Mouse (Mus musculus): ENCODE measurements around the gene Trim46. TPM values are rescaled to one million over a fixed set of nuclear protein-coding genes. Genes with fewer than 3 reads are reported as not detected.
A peak's percentile ranks its signal among the peaks of the same experiment; 100 is the strongest.
"Not testable (repeated sequence)": the region's sequence is repeated elsewhere in the genome, so short reads cannot be mapped to it uniquely, and the experiment has no call there.

Gene Trim46
- total and polyA plus RNA-seq, 2 experiments = 0.16 to 0.18 TPM

DNA sequence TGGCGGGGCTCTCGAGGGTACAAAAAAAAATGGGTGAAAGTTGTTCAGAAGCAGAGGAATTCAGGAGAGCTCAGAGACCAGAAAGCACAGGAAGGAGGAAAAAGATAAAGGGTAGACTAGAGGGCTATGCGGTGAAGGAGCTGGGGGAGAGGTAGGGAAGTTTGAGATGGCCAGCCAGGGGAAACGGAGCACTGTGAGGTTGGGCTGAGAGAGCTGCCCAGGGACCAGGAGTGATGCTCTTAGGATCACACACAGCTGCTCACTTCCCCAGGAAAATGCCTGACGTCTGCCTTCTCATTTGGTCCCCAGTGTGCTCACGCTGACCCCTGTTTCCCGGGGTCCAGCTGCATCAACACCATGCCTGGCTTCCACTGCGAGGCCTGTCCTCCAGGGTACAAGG, 26.6 kb downstream of the Trim46 start:
- H3K79me2 ChIP-seq (ENCODE audit: control insufficient read depth, insufficient read depth, low read length) = no peaks in the 10 kb centered on the region
- H3K27me3 ChIP-seq (ENCODE audit: control insufficient read depth, insufficient read depth, low read length) = no peaks in the 10 kb centered on the region
- WGBS = 50% methylated on average over 8 of the region's 8 CpGs
- no peak for TF ChIP-seq CTCF (IDR thresholded peaks at IDR 0.05; ENCODE audit: low read depth, low read length)
- no peak for TF ChIP-seq POLR2A (IDR thresholded peaks at IDR 0.05; ENCODE audit: extremely low read depth, insufficient read depth, low read length)
- no peaks in the 10 kb centered on the region for H3K36me3 ChIP-seq (ENCODE audit: control insufficient read depth, insufficient read depth, low read length)
- no peak for DNase-seq (ENCODE audit: extremely low read depth, low read depth, low spot score)
- H3K27ac ChIP-seq (replicated peaks; ENCODE audit: insufficient read depth, low read depth, low read length) = no peak overlapping the region
- no peaks in the 10 kb centered on the region for H3K4me1 ChIP-seq (ENCODE audit: control insufficient read depth, insufficient read depth, low read length)
- H3K4me3 ChIP-seq (ENCODE audit: insufficient read depth, low read depth, low read length) = no peak overlapping the region
- no peak overlapping the region for H3K9ac ChIP-seq (ENCODE audit: low read depth, low read length)

DNA sequence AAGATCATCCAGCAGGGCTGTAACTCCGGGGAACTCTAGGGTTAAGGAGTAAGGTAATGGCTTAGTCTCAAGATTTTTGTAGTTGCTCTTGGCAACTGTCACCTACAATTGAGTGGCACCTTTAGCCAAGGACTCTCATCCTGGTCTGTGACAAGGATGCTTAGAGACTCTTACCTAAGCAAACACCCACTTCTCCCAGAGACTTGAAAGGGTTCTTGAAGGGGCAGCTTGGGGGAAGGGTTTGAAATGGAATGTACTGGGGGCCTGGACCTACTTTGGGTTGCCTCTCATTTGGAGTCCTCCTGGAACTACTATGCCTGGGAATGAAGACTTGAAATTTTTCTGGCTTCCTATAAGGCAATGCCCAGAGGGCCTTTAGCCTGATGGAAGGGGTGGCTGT, 27.8 kb downstream of the Trim46 start:
- WGBS = 85% methylated on average over 1 of the region's 1 CpGs
- no peak for DNase-seq (ENCODE audit: extremely low read depth, low read depth, low spot score)
- H3K36me3 ChIP-seq (ENCODE audit: control insufficient read depth, insufficient read depth, low read length) = no peaks in the 10 kb centered on the region
- no peak overlapping the region for H3K4me3 ChIP-seq (ENCODE audit: insufficient read depth, low read depth, low read length)
- TF ChIP-seq POLR2A (IDR thresholded peaks at IDR 0.05; ENCODE audit: extremely low read depth, insufficient read depth, low read length) (no peak), CTCF (IDR thresholded peaks at IDR 0.05; ENCODE audit: low read depth, low read length) (no peak)
- H3K79me2 ChIP-seq (ENCODE audit: control insufficient read depth, insufficient read depth, low read length) = no peaks in the 10 kb centered on the region
- H3K4me1 ChIP-seq (ENCODE audit: control insufficient read depth, insufficient read depth, low read length) = no peaks in the 10 kb centered on the region; the same call in 1 of the 2 replicates
- H3K27me3 ChIP-seq (ENCODE audit: control insufficient read depth, insufficient read depth, low read length) = no peaks in the 10 kb centered on the region
- no peak overlapping the region for H3K27ac ChIP-seq (replicated peaks; ENCODE audit: insufficient read depth, low read depth, low read length)
- no peak overlapping the region for H3K9ac ChIP-seq (ENCODE audit: low read depth, low read length)

DNA sequence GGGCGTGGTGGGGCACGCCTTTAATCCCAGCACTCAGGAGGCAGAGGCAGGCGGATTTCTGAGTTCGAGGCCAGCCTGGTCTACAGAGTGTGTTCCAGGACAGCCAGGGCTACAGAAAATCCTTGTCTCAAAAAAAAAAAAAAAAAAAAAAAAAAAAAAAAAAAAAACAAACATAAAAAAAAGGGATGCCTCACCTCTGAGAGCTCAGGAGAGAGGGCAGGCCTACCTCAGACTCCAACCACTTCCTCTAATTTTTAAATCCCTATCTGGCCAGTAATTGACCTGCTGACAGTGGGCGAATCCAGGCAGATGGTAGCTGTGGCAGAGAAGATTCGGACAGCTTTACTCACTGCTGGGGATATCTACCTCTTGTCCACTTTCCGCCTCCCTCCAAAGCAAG, 29.7 kb downstream of the Trim46 start:
- 68% methylated on average over 7 of the region's 7 CpGs for WGBS
- DNase-seq (ENCODE audit: extremely low read depth, low read depth, low spot score); H3K9ac ChIP-seq (ENCODE audit: low read depth, low read length); H3K27ac ChIP-seq (replicated peaks; ENCODE audit: insufficient read depth, low read depth, low read length); H3K4me3 ChIP-seq (ENCODE audit: insufficient read depth, low read depth, low read length); H3K27me3 ChIP-seq (ENCODE audit: control insufficient read depth, insufficient read depth, low read length); H3K79me2 ChIP-seq (ENCODE audit: control insufficient read depth, insufficient read depth, low read length); H3K4me1 ChIP-seq (ENCODE audit: control insufficient read depth, insufficient read depth, low read length); H3K36me3 ChIP-seq (ENCODE audit: control insufficient read depth, insufficient read depth, low read length): not testable (repeated sequence)

DNA sequence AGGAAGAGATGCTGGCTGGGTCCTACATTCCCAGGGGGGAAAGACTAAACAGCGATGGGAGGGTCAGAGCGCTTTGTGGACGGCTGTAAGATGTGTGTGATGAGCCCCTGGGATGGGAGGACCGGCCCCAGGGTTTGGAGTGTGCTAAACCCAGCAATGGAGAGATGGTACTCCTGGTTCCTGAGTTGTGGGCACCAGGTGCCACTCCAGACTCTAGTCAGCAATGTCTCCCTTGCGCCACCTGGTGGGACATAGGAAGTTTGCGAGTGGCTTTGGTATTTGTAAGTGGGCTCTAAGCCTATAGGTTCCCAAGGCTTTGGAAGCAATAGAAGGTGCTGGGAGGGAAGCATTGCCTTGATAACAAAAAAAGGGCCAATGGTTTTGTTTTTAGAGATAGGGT, 30.3 kb downstream of the Trim46 start:
- no peak for TF ChIP-seq POLR2A (IDR thresholded peaks at IDR 0.05; ENCODE audit: extremely low read depth, insufficient read depth, low read length)
- peak; percentile 91 for TF ChIP-seq CTCF (IDR thresholded peaks at IDR 0.05; ENCODE audit: low read depth, low read length)

DNA sequence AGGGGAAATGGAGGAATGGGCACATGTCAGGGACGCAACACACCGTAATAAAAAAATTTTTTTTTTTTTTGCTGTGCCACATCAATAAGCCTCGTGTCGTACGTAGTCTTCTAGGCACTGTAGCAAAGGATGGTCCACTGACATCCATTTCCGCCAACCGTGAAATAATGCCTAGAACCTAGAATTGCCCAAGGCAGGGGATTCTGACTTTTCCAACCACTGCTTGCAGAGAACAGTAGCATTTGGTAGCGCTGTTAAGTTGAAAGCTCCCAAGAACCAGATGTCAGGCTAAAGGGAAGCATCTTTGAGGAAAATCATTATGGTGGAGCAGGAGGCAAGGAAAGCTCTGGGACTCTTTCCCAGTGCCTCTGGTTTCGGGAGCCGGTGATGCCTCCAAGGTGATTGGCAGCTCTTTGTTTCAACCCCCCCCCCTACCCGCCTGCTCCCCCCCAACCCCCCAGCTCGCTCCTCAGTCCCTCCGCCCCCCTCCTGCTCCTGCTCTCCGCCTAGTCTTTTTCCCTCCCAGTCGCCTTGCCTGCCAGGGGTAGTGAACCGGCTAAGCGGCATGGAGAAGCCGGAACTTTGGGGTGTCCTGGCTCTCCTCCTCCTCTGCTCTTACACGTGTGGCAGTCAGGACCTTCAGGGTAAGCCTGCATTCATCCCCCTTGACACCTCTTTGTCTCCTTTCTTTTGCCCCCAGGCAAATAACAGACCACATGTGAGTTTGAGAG, 31.3 kb downstream of the Trim46 start, which contains the start of gene Thbs3:
Gene Thbs3 (plus strand): TSS at position 500 of the 731 bp plus-strand sequence.
- Histone ChIP-seq H3K79me2 (ENCODE audit: control insufficient read depth, insufficient read depth, low read length) (no peaks in the 10 kb centered on the region), H3K36me3 (ENCODE audit: control insufficient read depth, insufficient read depth, low read length) (no peaks in the 10 kb centered on the region), H3K27me3 (ENCODE audit: control insufficient read depth, insufficient read depth, low read length) (no peaks in the 10 kb centered on the region), H3K27ac (replicated peaks; ENCODE audit: insufficient read depth, low read depth, low read length) (peak within 1 kb of the TSS; percentile 21), H3K9ac (ENCODE audit: low read depth, low read length) (peak within 1 kb of the TSS; percentile 71), H3K4me1 (ENCODE audit: control insufficient read depth, insufficient read depth, low read length) (no peaks in the 10 kb centered on the region; the same call in 1 of the 2 replicates), H3K4me3 (ENCODE audit: insufficient read depth, low read depth, low read length) (peak within 1 kb of the TSS; percentile 96)
- DNase-seq (ENCODE audit: extremely low read depth, low read depth, low spot score) = no peak
- WGBS = 18% methylated on average over 19 of the region's 19 CpGs
- no peak for TF ChIP-seq POLR2A (IDR thresholded peaks at IDR 0.05; ENCODE audit: extremely low read depth, insufficient read depth, low read length)
- TF ChIP-seq CTCF (IDR thresholded peaks at IDR 0.05; ENCODE audit: low read depth, low read length) = no peak

More for the DNA sequence above, 30.3 kb downstream of the Trim46 start:
- WGBS = under 1% methylated on average over 6 of the region's 6 CpGs
- H3K9ac ChIP-seq (ENCODE audit: low read depth, low read length) = no peak overlapping the region
- H3K27me3 ChIP-seq (ENCODE audit: control insufficient read depth, insufficient read depth, low read length) = no peaks in the 10 kb centered on the region
- H3K36me3 ChIP-seq (ENCODE audit: control insufficient read depth, insufficient read depth, low read length) = no peaks in the 10 kb centered on the region
- DNase-seq (ENCODE audit: extremely low read depth, low read depth, low spot score) = peak; percentile 53
- H3K79me2 ChIP-seq (ENCODE audit: control insufficient read depth, insufficient read depth, low read length) = no peaks in the 10 kb centered on the region
- H3K4me1 ChIP-seq (ENCODE audit: control insufficient read depth, insufficient read depth, low read length) = no peaks in the 10 kb centered on the region; the same call in 1 of the 2 replicates
- no peak overlapping the region for H3K27ac ChIP-seq (replicated peaks; ENCODE audit: insufficient read depth, low read depth, low read length)
- H3K4me3 ChIP-seq (ENCODE audit: insufficient read depth, low read depth, low read length) = no peak overlapping the region

Measured in liver, adult 2 months (tissue).